Mouse (Mus musculus) liver, embryonic 14.5 days (tissue): Measurements from ENCODE around the gene Myh14. TPM values are rescaled to one million over a fixed set of nuclear protein-coding genes. Genes with fewer than 3 reads are reported as not detected.

Experiments
- ATAC-seq: fragments of 200-750 bp; cut with Nextera tagmentation; 2 replicates; pipeline ENCODE4 v1.8.0; 2017; ENCODE audit warnings: moderate number of reproducible peaks, mild to moderate bottlenecking, moderate library complexity; ENCODE audit not compliant: insufficient read depth
- DNase-seq, 3 experiments: peaks; one replicate each; pipeline ENCODE4 v3.0.0-alpha.2; 2012 to 2013; ENCODE audit warnings: low read depth in 3 of 3, low spot score in 3 of 3
- H3K27ac ChIP-seq: fragments of 300-500 bp; sonication (generic); 2 replicates; pipeline ENCODE4 v1.5.1; 2014; ENCODE audit warnings: moderate library complexity, mild to moderate bottlenecking, control low read depth, inconsistent platforms
- H3K27me3 ChIP-seq: fragments of 300-500 bp; sonication (generic); 2 replicates; pipeline ENCODE4 v1.6.1; 2014; ENCODE audit warnings: mild to moderate bottlenecking, low read length, moderate library complexity; ENCODE audit not compliant: control insufficient read depth, insufficient read depth
- H3K36me3 ChIP-seq: fragments of 300-500 bp; sonication (generic); replicated peaks from 2 replicates; pipeline ENCODE4 v1.6.1; 2014; ENCODE audit warnings: low read depth; ENCODE audit not compliant: control insufficient read depth, insufficient read depth
- H3K4me1 ChIP-seq, 2 experiments: fragments of 200-500 bp in 1 of 2; fragments of 300-500 bp in 1 of 2; sonication (generic) in 1 of 2; replicated peaks; 2 replicates each; pipeline ENCODE4 v1.6.1; 2012 to 2014; ENCODE audit warnings: antibody characterized with exemption in 1 of 2, inconsistent platforms in 1 of 2, low read length in 1 of 2; ENCODE audit not compliant: control insufficient read depth in 2 of 2, insufficient read depth in 2 of 2
- H3K4me2 ChIP-seq: fragments of 300-500 bp; sonication (generic); 2 replicates; pipeline ENCODE4 v1.6.1; 2014; ENCODE audit warnings: low read depth, mild to moderate bottlenecking, control low read depth, moderate library complexity
- H3K4me3 ChIP-seq, 2 experiments: fragments of 200-500 bp in 1 of 2; fragments of 300-500 bp in 1 of 2; sonication (generic) in 1 of 2; 2 replicates each; pipeline ENCODE4 v1.5.1; 2012 to 2014; ENCODE audit warnings: low read depth in 2 of 2, low read length in 2 of 2, mild to moderate bottlenecking in 2 of 2, control low read depth in 1 of 2, inconsistent platforms in 1 of 2, moderate library complexity in 1 of 2; ENCODE audit not compliant: insufficient read depth in 1 of 2
- H3K9ac ChIP-seq: fragments of 300-500 bp; sonication (generic); replicated peaks from 2 replicates; pipeline ENCODE4 v1.6.1; 2014; ENCODE audit warnings: mild to moderate bottlenecking, control low read depth, moderate library complexity
- H3K9me3 ChIP-seq: fragments of 300-500 bp; sonication (generic); 2 replicates; pipeline ENCODE4 v1.6.1; 2016; ENCODE audit warnings: low read length, mixed read lengths; ENCODE audit not compliant: control insufficient read depth
- CTCF ChIP-seq: IDR thresholded peaks from 2 replicates; pipeline ENCODE4 v1.5.1; 2016; ENCODE audit warnings: antibody characterized with exemption, low read depth, control low read depth
- EP300 ChIP-seq: IDR thresholded peaks from 2 replicates; pipeline ENCODE4 v1.6.1; 2016; ENCODE audit warnings: antibody characterized with exemption, low read depth
- WGBS: fragments of 180-500 bp; shearing (Covaris S2); extraction: QIAGEN DNeasy Blood & Tissue Kit; methylation state at CpG from one replicate; pipeline ENCODE4 v1.1.7; 2014; ENCODE audit not compliant: insufficient replicate concordance; 5-methylcytosine and 5-hydroxymethylcytosine counted together
- polyA plus RNA-seq, 2 experiments: library from polyadenylated mRNA; depleted of rRNA in 1 of 2; stranded (reverse) in 1 of 2; unstranded in 1 of 2; fragments of >200 nt; fragmentation: Nextera tagmentation in 1 of 2; extraction: Ambion mirVana in 1 of 2; gene quantifications; 2 replicates each; pipeline versions ENCODE4 v1.2.1 to v1.2.3; 2012 to 2014

The Myh14 gene
- polyA plus RNA-seq, 2 experiments = 0.09 to 0.15 TPM

DNA sequence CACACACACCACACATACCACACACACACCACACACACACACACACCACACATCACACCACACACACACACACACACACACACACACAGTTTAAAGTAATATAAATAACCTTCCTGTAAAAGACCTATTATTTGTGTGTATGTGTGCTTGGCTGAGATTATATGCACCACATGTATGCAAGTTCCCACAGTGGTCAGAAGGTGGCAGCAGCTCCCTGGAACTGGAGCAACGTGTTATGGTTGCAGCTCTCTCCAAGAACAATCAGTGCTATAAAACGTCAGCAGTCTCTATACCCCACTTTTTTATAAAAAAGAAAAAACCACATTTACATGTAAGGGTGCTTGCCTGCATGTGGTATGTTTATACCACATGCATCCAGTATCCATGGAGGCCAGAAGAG lies 4.2 kb downstream of the Myh14 start:
- Histone ChIP-seq H3K9ac (no peak overlapping the region), H3K36me3 (no peaks in the 10 kb centered on the region), H3K9me3 (no peaks in the 10 kb centered on the region), H3K27ac (no peak overlapping the region), H3K4me1 (peaks cover 0 to 3% of the 10 kb centered on the region in 2 experiments; a peak in 1 of 4 replicates), H3K27me3 (peaks cover 7% of the 10 kb centered on the region), H3K4me3 (no peak overlapping the region), H3K4me2 (no peak overlapping the region)
- DNase-seq = no peak
- ATAC-seq = no peak
- TF ChIP-seq EP300 = no peak
- peak; percentile 33; the same call in 1 of the 2 replicates for TF ChIP-seq CTCF
- 55% methylated on average over 2 of the region's 2 CpGs for WGBS

DNA sequence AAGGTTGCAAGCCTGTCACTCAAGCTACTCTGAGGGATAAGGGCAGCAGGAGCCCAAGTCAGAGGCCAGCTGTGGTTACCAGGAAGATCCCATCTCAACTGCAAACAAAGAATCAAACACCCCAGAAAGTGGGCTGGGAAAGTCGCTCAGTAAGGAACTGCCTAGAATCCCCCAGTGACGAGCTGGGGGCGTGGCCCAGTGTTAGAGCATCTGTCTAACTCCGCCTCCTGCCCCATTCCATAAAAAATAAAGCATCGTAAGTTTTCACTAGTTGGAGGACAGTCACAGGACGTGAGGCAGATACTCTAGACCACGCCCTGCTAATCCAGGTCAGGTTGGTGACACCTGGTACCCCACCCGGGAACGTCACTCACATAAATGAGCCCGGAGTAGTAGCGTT lies 5.9 kb downstream of the Myh14 start:
- Histone ChIP-seq H3K9me3 (no peaks in the 10 kb centered on the region), H3K27me3 (no peaks in the 10 kb centered on the region), H3K4me1 (no peaks in the 10 kb centered on the region), H3K4me2 (no peak overlapping the region), H3K9ac (no peak overlapping the region), H3K36me3 (no peaks in the 10 kb centered on the region), H3K4me3 (no peak overlapping the region), H3K27ac (no peak overlapping the region)
- DNase-seq = no peak
- no peak for ATAC-seq
- 35% methylated on average over 11 of the region's 11 CpGs for WGBS
- TF ChIP-seq EP300 (no peak), CTCF (no peak)

DNA sequence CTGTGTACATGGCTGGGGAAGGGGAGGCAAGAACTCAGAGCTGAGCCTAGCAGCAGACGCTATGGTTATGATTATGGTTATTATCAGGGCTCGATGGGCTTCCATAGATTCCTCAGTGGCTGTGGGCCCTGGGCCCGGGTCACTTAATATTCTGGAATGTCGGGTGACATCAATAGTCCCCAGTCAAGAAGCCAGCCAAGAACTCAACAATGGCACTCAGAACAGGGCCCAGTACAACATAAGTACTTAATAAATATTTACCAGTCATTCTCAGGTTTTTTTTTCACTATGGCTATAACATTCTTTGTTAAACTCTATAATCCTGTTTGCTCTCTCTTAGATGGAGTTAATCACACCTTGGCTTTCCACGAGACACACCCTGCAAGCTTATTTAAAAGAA lies 7.1 kb downstream of the Myh14 start:
- Histone ChIP-seq H3K4me2 (no peak overlapping the region), H3K9ac (no peak overlapping the region), H3K9me3 (no peaks in the 10 kb centered on the region), H3K27ac (no peak overlapping the region), H3K4me3 (no peak overlapping the region), H3K36me3 (no peaks in the 10 kb centered on the region), H3K27me3 (no peaks in the 10 kb centered on the region), H3K4me1 (no peaks in the 10 kb centered on the region)
- TF ChIP-seq EP300 (no peak), CTCF (no peak)
- no peak for DNase-seq
- no peak for ATAC-seq
- 54% methylated on average over 5 of the region's 5 CpGs for WGBS

DNA sequence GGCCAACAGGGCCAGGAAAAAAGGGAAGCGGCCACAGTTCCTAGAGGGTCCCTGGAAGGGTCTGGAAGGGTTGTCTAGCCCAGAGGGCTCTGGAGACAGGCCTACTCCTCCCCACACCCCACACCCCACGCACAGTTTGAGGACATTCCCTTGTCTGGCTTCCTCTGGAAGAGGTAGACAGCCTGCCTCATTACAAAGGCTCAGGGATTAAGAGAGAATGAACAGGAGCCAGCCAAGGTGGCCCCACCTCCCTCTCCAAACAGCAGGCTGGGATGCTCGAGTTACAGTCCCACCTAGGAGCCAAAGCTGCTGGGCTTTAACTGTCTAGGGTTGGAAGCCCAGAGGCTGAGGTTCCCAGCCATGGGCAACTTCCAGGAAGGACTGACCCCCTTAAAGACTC lies 8.1 kb downstream of the Myh14 start:
- Histone ChIP-seq H3K4me1 (no peaks in the 10 kb centered on the region), H3K9me3 (no peaks in the 10 kb centered on the region), H3K27me3 (no peaks in the 10 kb centered on the region), H3K4me3 (no peak overlapping the region), H3K36me3 (no peaks in the 10 kb centered on the region), H3K27ac (no peak overlapping the region), H3K4me2 (no peak overlapping the region), H3K9ac (no peak overlapping the region)
- ATAC-seq (no peak), DNase-seq (no peak)
- WGBS = 8% methylated on average over 3 of the region's 3 CpGs
- TF ChIP-seq CTCF = no peak
- TF ChIP-seq EP300 = no peak

DNA sequence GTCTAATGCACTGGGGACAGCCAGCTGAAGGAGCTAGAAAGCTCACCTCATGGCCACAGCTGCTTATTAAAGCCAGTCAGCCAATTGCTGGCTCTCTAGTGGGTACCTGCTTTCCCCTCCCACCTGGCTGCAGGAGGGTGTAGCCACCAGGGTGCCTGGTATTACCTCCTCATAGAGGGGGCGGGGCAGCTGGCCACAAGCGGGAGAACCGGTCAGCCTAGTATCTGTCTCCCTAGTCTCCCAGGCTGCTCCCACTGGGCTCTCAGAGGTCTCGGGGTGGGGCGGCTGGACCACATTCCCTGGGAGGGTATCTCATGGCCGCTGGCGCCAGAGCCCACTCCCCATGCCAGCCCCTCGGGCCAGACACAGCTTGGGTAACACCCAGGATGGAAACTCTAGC lies 8.5 kb downstream of the Myh14 start:
- WGBS = 11% methylated on average over 8 of the region's 8 CpGs
- no peak overlapping the region for H3K9ac ChIP-seq
- no peaks in the 10 kb centered on the region for H3K4me1 ChIP-seq
- TF ChIP-seq CTCF = no peak
- no peak for TF ChIP-seq EP300
- no peak overlapping the region for H3K4me3 ChIP-seq
- H3K27me3 ChIP-seq = no peaks in the 10 kb centered on the region
- DNase-seq (no peak), ATAC-seq (no peak)
- no peak overlapping the region for H3K27ac ChIP-seq
- no peak overlapping the region for H3K4me2 ChIP-seq
- no peaks in the 10 kb centered on the region for H3K9me3 ChIP-seq
- H3K36me3 ChIP-seq = no peaks in the 10 kb centered on the region

DNA sequence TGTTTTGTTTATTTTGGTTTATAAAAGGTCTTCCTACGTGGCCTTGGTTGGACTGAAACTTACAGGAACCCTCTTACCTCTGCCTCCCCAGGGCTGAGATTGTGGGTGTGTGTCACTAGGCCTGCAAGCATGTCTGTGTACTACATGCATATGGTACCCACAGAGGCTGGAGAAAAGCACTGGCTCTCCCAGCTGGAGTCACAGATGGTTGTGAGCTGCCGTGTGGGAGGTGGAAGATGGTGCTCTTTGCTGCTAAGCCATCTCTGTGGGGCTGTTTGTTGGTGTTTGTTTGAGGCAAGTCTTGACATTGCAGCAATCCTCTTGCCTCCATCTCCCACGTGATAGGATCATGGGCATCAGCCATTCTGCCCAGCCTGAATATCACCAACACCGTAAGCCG lies 9.4 kb downstream of the Myh14 start:
- no peaks in the 10 kb centered on the region for H3K9me3 ChIP-seq
- H3K4me2 ChIP-seq = no peak overlapping the region
- no peaks in the 10 kb centered on the region for H3K36me3 ChIP-seq
- WGBS = 57% methylated on average over 5 of the region's 5 CpGs
- ATAC-seq (no peak), DNase-seq (no peak)
- no peaks in the 10 kb centered on the region for H3K27me3 ChIP-seq
- TF ChIP-seq EP300 (no peak), CTCF (no peak)
- H3K4me1 ChIP-seq = no peaks in the 10 kb centered on the region
- H3K4me3 ChIP-seq = no peak overlapping the region
- no peak overlapping the region for H3K9ac ChIP-seq
- H3K27ac ChIP-seq = no peak overlapping the region
